Mouse (Mus musculus): ENCODE measurements around the gene Zdhhc16. TPM values are rescaled to one million over a fixed set of nuclear protein-coding genes. Genes with fewer than 3 reads are reported as not detected.
"Not testable (repeated sequence)": the region's sequence is repeated elsewhere in the genome, so short reads cannot be mapped to it uniquely, and the experiment has no call there.

Zdhhc16 gene
- total RNA-seq, 1 experiment from 2014 or later, result 22.3 TPM

- peak; percentile 86 to 87 for ATAC-seq (replicated peaks in 1 of 2; ENCODE audit: insufficient read depth in 1 of 2, low FRiP score in 2 of 2, low TSS enrichment in 1 of 2, low read depth in 1 of 2, poor library complexity in 2 of 2, severe bottlenecking in 2 of 2)
Observed at GRCm38 (mm10) chr19:41911178-41912073, 21.9 kb upstream of the Zdhhc16 start, which contains the start of gene Pgam1. Gene Pgam1, plus strand, starts transcription at chr19:41911923.

GRCm38 (mm10) chr19:41912121-41913080 is 20.9 kb upstream of the Zdhhc16 start:
- ATAC-seq (replicated peaks in 1 of 2; ENCODE audit: insufficient read depth in 1 of 2, low FRiP score in 2 of 2, low TSS enrichment in 1 of 2, low read depth in 1 of 2, poor library complexity in 2 of 2, severe bottlenecking in 2 of 2), result peak in 1 of 2 experiments; percentile 7; a peak in 1 of 4 replicates

- peak; percentile 25 to 28; a peak in 3 of 4 replicates for ATAC-seq (replicated peaks in 1 of 2; ENCODE audit: insufficient read depth in 1 of 2, low FRiP score in 2 of 2, low TSS enrichment in 1 of 2, low read depth in 1 of 2, poor library complexity in 2 of 2, severe bottlenecking in 2 of 2)
Observed at GRCm38 (mm10) chr19:41913774-41914591, 19.3 kb upstream of the Zdhhc16 start.

- ATAC-seq (replicated peaks in 1 of 2; ENCODE audit: insufficient read depth in 1 of 2, low FRiP score in 2 of 2, low TSS enrichment in 1 of 2, low read depth in 1 of 2, poor library complexity in 2 of 2, severe bottlenecking in 2 of 2), result not testable (repeated sequence)
Observed at GRCm38 (mm10) chr19:41914592-41914882, 18.7 kb upstream of the Zdhhc16 start.

- no peak for ATAC-seq (replicated peaks in 1 of 2; ENCODE audit: insufficient read depth in 1 of 2, low FRiP score in 2 of 2, low TSS enrichment in 1 of 2, low read depth in 1 of 2, poor library complexity in 2 of 2, severe bottlenecking in 2 of 2)
Observed at GRCm38 (mm10) chr19:41915294-41915693, 18.0 kb upstream of the Zdhhc16 start.

- peak in 1 of 2 experiments; percentile 44; a peak in 1 of 4 replicates for ATAC-seq (replicated peaks in 1 of 2; ENCODE audit: insufficient read depth in 1 of 2, low FRiP score in 2 of 2, low TSS enrichment in 1 of 2, low read depth in 1 of 2, poor library complexity in 2 of 2, severe bottlenecking in 2 of 2)
Observed at GRCm38 (mm10) chr19:41916853-41917252, 16.4 kb upstream of the Zdhhc16 start.

GRCm38 (mm10) chr19:41919471-41919870 is 13.8 kb upstream of the Zdhhc16 start:
- ATAC-seq (replicated peaks in 1 of 2; ENCODE audit: insufficient read depth in 1 of 2, low FRiP score in 2 of 2, low TSS enrichment in 1 of 2, low read depth in 1 of 2, poor library complexity in 2 of 2, severe bottlenecking in 2 of 2), result no peak

GRCm38 (mm10) chr19:41920412-41921067 is 12.7 kb upstream of the Zdhhc16 start:
- ATAC-seq (replicated peaks in 1 of 2; ENCODE audit: insufficient read depth in 1 of 2, low FRiP score in 2 of 2, low TSS enrichment in 1 of 2, low read depth in 1 of 2, poor library complexity in 2 of 2, severe bottlenecking in 2 of 2), result no peak

- peak in 1 of 2 experiments; percentile 54 for ATAC-seq (replicated peaks in 1 of 2; ENCODE audit: insufficient read depth in 1 of 2, low FRiP score in 2 of 2, low TSS enrichment in 1 of 2, low read depth in 1 of 2, poor library complexity in 2 of 2, severe bottlenecking in 2 of 2)
Observed at GRCm38 (mm10) chr19:41932686-41933085, 594 bp upstream of the Zdhhc16 start.

- no peak for ATAC-seq (replicated peaks in 1 of 2; ENCODE audit: insufficient read depth in 1 of 2, low FRiP score in 2 of 2, low TSS enrichment in 1 of 2, low read depth in 1 of 2, poor library complexity in 2 of 2, severe bottlenecking in 2 of 2)
Observed at GRCm38 (mm10) chr19:41934124-41934523, 844 bp downstream of the Zdhhc16 start.

GRCm38 (mm10) chr19:41935921-41936320 is 2.6 kb downstream of the Zdhhc16 start:
- no peak for ATAC-seq (replicated peaks in 1 of 2; ENCODE audit: insufficient read depth in 1 of 2, low FRiP score in 2 of 2, low TSS enrichment in 1 of 2, low read depth in 1 of 2, poor library complexity in 2 of 2, severe bottlenecking in 2 of 2)

GRCm38 (mm10) chr19:41938539-41938938 is 5.3 kb downstream of the Zdhhc16 start:
- no peak for ATAC-seq (replicated peaks in 1 of 2; ENCODE audit: insufficient read depth in 1 of 2, low FRiP score in 2 of 2, low TSS enrichment in 1 of 2, low read depth in 1 of 2, poor library complexity in 2 of 2, severe bottlenecking in 2 of 2)

- no peak for ATAC-seq (replicated peaks in 1 of 2; ENCODE audit: insufficient read depth in 1 of 2, low FRiP score in 2 of 2, low TSS enrichment in 1 of 2, low read depth in 1 of 2, poor library complexity in 2 of 2, severe bottlenecking in 2 of 2)
Observed at GRCm38 (mm10) chr19:41943841-41944240, 10.6 kb downstream of the Zdhhc16 start.

GRCm38 (mm10) chr19:41952287-41952686 is 19.0 kb downstream of the Zdhhc16 start:
- ATAC-seq (replicated peaks in 1 of 2; ENCODE audit: insufficient read depth in 1 of 2, low FRiP score in 2 of 2, low TSS enrichment in 1 of 2, low read depth in 1 of 2, poor library complexity in 2 of 2, severe bottlenecking in 2 of 2), result no peak

GRCm38 (mm10) chr19:41953574-41953973 is 20.3 kb downstream of the Zdhhc16 start:
- ATAC-seq (replicated peaks in 1 of 2; ENCODE audit: insufficient read depth in 1 of 2, low FRiP score in 2 of 2, low TSS enrichment in 1 of 2, low read depth in 1 of 2, poor library complexity in 2 of 2, severe bottlenecking in 2 of 2), result no peak

- ATAC-seq (replicated peaks in 1 of 2; ENCODE audit: insufficient read depth in 1 of 2, low FRiP score in 2 of 2, low TSS enrichment in 1 of 2, low read depth in 1 of 2, poor library complexity in 2 of 2, severe bottlenecking in 2 of 2), result no peak
Observed at GRCm38 (mm10) chr19:41969618-41970017, 36.3 kb downstream of the Zdhhc16 start.
